Mouse (Mus musculus) CD4-positive, CD25-positive, alpha-beta regulatory T cell, adult 4 months (primary cell): Measurements from ENCODE around the gene Cep19. TPM values are rescaled to one million over a fixed set of nuclear protein-coding genes. Genes with fewer than 3 reads are reported as not detected.
A peak's percentile ranks its signal among the peaks of the same experiment; 100 is the strongest.
"Not testable (repeated sequence)": the region's sequence is repeated elsewhere in the genome, so short reads cannot be mapped to it uniquely, and the experiment has no call there.

Source experiments
- ATAC-seq: one replicate; pipeline ENCODE4 v1.8.0; 2017
- polyA plus RNA-seq, 2 experiments: library from polyadenylated mRNA; unstranded; fragments of 100-300 nt; shearing (Covaris generic); gene quantifications; one replicate each; pipeline ENCODE4 v1.2.1; 2017

The Cep19 gene
- polyA plus RNA-seq: 10 to 100 TPM; 35.0 to 37.8 TPM

DNA sequence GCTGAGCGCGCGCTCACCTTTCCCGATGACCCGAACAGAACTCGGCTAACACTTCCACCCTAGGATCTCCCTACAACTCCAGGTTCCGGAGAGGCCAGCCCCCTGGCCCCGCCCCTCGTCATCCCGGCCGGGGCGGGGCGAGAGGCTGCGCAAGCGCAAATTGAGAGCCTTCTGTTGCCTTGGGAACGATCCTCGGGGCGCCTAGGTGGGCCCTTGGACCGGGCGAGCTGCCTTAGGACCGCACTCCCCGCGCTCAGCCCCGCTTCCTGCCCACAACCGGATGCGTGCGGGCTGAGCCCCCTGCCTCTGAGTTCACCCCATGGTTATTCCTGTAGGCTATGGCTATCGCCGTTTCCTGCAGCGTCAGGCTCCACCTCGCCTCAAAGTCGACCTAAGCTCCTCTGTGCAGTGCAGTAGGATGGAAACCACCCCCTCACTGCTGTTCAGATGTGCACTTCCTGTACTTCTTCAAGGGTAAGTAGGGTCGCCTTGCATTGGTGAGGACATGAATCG, at the start of gene Cep19, which contains the start of gene Pigx:
Gene Cep19 (plus strand): TSS at position 163 of the 513 bp plus-strand sequence.
Gene Pigx (minus strand): TSS at position 103 of the 513 bp plus-strand sequence.
- ATAC-seq: peak; percentile 94

GRCm38 (mm10) chr16:32058817-32059216, 40.8 kb upstream of the Cep19 start:
- no peak for ATAC-seq

- peak; percentile 68 for ATAC-seq
Measured at GRCm38 (mm10) chr16:32059840-32060523, 39.6 kb upstream of the Cep19 start.

GRCm38 (mm10) chr16:32062226-32062625, 37.4 kb upstream of the Cep19 start:
- peak; percentile 38 for ATAC-seq

DNA sequence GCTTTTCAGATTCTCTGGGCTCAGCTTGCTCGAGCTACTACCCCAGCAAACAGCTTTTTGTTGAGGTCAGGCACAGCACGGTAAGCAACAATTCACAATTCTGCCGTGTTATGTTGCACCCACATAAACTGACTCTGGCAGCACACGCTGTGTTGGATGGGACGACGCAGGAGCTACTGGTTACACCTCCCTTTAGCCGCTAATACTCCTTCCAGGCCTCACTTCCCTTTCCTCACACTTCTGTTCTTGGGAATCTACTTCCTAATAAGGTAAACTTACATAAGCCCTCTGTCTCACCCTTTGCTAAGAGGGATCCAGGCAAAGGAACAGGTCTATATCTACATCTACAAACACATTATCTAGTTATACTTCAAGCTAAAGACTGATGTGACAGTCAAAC, 35.7 kb upstream of the Cep19 start:
- ATAC-seq: no peak

- no peak for ATAC-seq
Measured at GRCm38 (mm10) chr16:32066899-32067298, 32.7 kb upstream of the Cep19 start.

DNA sequence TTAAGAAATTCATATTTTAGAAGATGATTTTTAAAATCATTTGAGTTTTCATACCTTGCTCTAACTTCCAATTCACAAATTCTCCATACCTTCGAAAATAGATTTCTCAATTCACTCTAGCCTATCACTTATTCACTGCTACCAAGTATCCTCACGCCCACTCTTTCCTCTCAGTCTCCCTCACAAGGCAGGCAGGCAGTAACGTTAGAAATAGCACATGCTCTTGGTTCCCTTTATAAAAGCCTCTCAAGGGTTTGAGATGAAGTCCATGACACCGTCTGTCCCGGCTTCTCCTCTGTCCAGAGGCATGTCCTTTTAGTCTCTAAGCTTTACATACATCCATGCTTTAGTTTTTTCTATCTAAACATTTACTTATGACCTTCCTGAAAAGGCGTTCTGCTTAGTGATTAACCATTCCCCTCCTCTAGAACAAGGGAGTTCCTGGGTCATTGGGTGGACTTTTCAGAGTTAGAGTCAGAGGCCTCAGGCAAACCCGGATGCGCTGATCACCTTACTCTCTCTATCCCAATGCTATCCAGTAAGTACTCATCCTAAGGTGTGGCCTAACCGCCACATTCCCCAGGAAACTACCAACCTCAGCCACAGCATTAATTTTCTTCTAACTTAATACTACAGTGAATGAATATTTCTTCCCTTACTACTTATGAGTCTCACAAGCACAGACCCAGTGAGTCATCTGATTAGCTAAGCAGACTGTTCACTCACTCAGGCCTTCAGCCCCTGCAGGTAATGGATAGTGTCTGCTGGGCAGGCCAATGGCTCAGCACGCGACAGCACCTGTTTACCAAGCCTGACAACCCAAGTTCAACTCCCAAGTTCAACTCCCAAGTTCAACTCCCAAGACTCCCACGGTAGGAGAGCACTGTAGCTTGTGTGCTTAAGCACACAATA, 31.0 kb upstream of the Cep19 start:
- ATAC-seq: peak; percentile 75

DNA sequence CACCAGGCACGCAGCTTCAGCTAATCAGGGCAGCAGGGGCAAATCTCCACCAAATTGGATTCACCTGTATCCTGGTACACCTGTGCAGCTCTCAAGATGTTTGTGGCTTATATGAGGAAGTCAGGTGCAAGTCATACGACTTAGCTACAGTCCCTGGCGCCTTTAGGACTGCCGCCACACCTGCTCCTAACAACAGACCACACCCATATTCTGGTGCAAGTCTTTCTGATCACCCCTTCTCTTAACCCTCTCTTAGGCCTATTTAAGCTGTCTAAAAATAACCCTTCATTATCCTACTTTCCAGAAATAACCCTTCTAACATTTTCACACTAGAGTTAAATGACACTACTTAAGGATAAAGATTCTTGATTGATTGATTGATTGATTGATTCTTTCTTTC, 29.5 kb upstream of the Cep19 start:
- not testable (repeated sequence) for ATAC-seq

GRCm38 (mm10) chr16:32075762-32076161, 23.8 kb upstream of the Cep19 start:
- no peak for ATAC-seq

DNA sequence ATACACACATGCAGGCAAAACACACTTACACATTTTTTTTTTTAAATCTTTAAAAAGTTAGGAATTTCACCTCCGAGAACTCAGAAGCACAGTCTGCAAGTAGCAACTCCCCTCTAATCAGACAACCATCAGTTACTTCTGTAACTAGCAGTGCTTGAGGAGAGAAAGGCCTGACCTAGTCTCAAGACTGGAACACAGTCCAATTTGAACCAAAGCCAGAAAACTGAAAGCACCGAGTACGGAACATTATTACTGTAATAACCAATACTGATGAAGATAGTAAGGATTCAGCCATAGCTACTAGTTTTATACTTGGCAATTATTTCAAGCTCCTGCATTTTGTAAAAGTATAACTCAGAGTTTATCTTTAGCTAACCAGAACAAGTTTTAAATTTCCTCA, 23.2 kb upstream of the Cep19 start:
- no peak for ATAC-seq

GRCm38 (mm10) chr16:32077648-32078407, 21.8 kb upstream of the Cep19 start:
- peak; percentile 68 for ATAC-seq

DNA sequence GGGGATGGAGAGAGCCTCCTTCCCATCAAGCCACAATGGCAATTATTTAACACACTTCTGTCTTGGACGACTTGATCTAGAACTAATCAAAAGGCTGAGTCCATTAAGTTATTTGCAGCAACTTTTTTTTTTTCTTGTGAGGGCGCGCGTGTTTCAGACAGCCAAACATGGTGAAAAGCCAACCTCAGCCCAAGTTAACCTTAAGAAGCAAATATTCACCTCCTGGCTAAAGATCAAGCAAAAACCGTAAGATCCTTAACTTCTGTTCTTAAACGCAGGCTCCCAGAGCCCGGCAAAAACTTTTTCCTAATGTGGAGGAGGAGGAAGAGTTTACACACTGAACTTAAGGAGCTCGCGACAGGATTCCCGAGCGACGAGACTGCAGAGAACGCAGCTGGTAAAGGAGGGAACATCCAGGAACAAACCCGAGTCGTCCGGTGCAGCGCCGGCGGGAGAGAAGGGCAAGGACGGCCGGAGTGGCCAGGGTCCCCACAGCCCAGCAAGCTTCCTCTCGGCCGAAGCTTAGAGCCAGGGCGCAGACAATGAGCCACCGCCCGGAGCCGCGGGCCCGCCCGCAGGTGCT, 21.1 kb upstream of the Cep19 start:
- ATAC-seq: peak; percentile 8

DNA sequence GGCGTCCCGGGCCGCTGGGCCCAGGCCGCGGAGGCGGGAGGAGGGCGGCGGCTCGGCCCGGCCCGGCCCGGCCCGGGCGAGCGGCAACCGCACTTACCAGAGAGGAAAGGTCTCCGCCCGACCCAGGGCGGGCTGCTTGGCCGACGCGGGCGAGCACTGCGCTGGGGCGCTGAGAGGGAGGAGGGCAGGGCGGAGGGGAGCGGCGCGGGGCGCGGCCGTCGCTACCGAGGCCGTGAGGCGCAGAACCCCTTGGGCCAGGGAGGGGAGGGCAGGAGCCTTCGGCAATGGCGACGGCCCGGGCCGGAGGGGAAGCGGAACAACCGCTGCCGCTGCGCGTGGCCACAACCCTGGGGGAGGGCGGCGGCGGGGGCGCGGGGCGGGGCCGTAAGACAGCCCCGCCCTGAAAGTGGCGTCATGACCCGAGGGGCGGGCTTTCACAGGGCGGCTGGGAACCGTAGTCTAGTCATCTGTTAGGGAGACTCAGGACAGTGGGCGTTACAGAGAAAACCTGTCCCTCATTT, 20.5 kb upstream of the Cep19 start, which contains the start of gene Pak2:
Gene Pak2 (minus strand): TSS at position 352 of the 521 bp plus-strand sequence.
- ATAC-seq: peak; percentile 76

GRCm38 (mm10) chr16:32087629-32088443, 11.8 kb upstream of the Cep19 start:
- ATAC-seq: peak; percentile 89

DNA sequence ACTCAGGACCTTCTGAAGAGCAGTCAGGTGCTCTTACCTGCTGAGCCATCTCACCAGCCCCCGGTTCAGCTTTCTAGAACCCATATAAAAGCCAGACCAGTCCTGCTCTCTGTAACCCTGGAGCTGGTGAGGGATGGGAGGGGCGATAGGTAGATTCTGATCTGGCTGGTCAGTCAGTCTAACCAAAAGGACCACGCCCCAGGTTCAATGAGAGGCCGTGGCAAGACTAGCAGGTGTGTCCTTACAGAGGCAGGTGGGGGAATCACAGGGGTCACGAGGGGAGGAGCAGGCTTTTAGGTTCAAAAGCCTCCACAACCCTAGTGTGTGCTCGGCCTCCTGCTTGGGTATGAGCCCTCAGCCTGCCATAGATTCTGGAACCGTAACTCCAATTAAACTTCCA, 8.1 kb upstream of the Cep19 start:
- ATAC-seq: no peak

DNA sequence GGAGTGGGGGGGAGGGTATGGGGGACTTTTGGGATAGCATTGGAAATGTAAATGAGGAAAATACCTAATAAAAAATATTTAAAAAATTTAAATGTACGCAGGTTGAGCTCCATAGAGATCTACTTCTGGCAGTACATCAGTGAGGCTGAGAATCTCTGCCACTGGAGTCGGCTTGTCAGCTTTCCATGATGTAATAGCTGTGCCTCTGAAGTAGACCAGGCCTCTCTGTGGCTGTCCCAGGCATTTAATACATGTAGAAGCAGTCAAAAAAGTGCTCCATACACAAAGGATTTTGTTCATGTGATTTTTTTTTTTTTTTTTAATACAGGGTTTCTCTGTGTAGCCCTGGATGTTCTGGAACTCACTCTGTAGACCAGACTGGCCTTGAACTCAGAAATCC, 1.8 kb upstream of the Cep19 start:
- ATAC-seq: not testable (repeated sequence)

- ATAC-seq: peak; percentile 10
Measured at GRCm38 (mm10) chr16:32098897-32099637, 533 bp upstream of the Cep19 start.

- no peak for ATAC-seq
Measured at GRCm38 (mm10) chr16:32102295-32102694, 2.7 kb downstream of the Cep19 start.

- ATAC-seq: no peak
Measured at GRCm38 (mm10) chr16:32105698-32106097, 6.1 kb downstream of the Cep19 start.
